Mouse (Mus musculus): ENCODE data around the gene Macrod1.

Gene Macrod1

GRCm38 (mm10) chr19:7246021-7246420 is 189.4 kb downstream of the Macrod1 start:
- DNase-seq, result no peak

Measured in thymus, adult 18-20 months (tissue).